Comparison of ENCODE assay signal across 10 mouse cellular contexts in the genomic region with DNA sequence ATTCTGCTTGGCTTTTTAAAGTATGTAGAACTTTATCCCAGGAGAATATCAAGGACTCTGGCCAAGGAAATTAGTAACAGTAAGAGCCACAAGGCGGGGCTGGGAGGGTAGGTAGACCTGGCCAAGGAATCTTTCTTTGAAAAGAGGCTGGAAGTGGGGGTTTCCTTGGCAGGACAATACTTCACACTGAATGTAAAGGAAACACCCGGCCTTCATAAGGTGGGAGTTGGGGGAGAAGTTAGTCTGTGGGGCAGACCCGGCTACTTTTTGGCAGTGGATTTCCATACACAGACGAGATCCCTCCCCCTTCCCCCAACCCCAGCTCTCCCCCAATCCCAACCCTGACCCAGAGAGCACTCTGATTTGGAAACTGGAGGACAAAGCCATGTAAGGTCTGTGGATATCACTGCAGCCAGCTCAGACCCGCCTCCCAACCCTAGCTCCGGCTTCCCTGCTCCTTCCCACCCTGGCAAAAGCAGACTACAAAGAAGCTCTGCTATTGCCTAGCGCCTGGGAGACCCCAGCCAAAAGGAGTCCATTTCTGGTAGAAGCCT. TPM values are rescaled to one million over a fixed set of nuclear protein-coding genes. Genes with fewer than 3 reads are reported as not detected.
DNase-seq lines count a peak whose midpoint lies in the region; ATAC-seq and TF ChIP-seq lines count a peak whose summit lies in the region.
"Had no signal": no experiment of that assay in that cellular context is flagged by ENCODE, and none has a peak within 500 bp of the region (broad histone marks: within the 10 kb centered on the region; RNA-seq: fewer than 3 reads in every experiment).

A gene (plus strand): TSS at position 235 of the 554 bp plus-strand sequence.

- no peak for TF ChIP-seq POLR2A in lung, adult 2 months (IDR thresholded peaks at IDR 0.05; ENCODE audit: borderline replicate concordance, extremely low read depth, low read depth, low read length)
- TF ChIP-seq POLR2A in small intestine, adult 2 months (IDR thresholded peaks at IDR 0.05; ENCODE audit: low read depth, low read length): no peak; the same call in 1 of the 2 replicates

- H3K9ac ChIP-seq in heart, embryonic 13.5 days: no peak within 1 kb of the TSS
- no peak within 1 kb of the TSS for H3K9ac ChIP-seq in forebrain, embryonic 13.5 days

- H3K9me3 ChIP-seq in heart, embryonic 13.5 days: no peaks in the 10 kb centered on the region
- no peaks in the 10 kb centered on the region for H3K9me3 ChIP-seq in forebrain, embryonic 13.5 days (replicated peaks)

- no peaks in the 10 kb centered on the region for H3K4me1 ChIP-seq in lung, adult 2 months (ENCODE audit: control insufficient read depth, insufficient read depth, low read length)
- H3K4me1 ChIP-seq in heart, embryonic 13.5 days: peaks cover 29% of the 10 kb centered on the region
- no peaks in the 10 kb centered on the region for H3K4me1 ChIP-seq in small intestine, adult 2 months (ENCODE audit: control insufficient read depth, insufficient read depth, insufficient read length, low read length)
- no peaks in the 10 kb centered on the region for H3K4me1 ChIP-seq in forebrain, embryonic 13.5 days

- TF ChIP-seq CTCF in lung, adult 2 months (IDR thresholded peaks at IDR 0.05; ENCODE audit: insufficient read depth, low read length): no peak
- no peak for TF ChIP-seq CTCF in small intestine, adult 2 months (IDR thresholded peaks at IDR 0.05; ENCODE audit: extremely low read depth, insufficient read length, insufficient replicate concordance, low read depth, low read length)

- H3K4me3 ChIP-seq in lung, adult 2 months (replicated peaks; ENCODE audit: extremely low read depth, low read depth, low read length): no peak within 1 kb of the TSS
- no peak within 1 kb of the TSS for H3K4me3 ChIP-seq in heart, embryonic 13.5 days
- H3K4me3 ChIP-seq in small intestine, adult 2 months (ENCODE audit: low read depth, low read length): peak within 1 kb of the TSS; percentile 51
- H3K4me3 ChIP-seq in forebrain, embryonic 13.5 days: no peak within 1 kb of the TSS

- H3K36me3 ChIP-seq in heart, embryonic 13.5 days: peaks cover 9% of the 10 kb centered on the region
- peaks cover 3% of the 10 kb centered on the region; the same call in 1 of the 2 replicates for H3K36me3 ChIP-seq in small intestine, adult 2 months (ENCODE audit: control insufficient read depth, insufficient read depth, low read length)
- peaks cover 12% of the 10 kb centered on the region for H3K36me3 ChIP-seq in forebrain, embryonic 13.5 days (ENCODE audit: poor library complexity, severe bottlenecking)

- no peak for ATAC-seq in heart, embryonic 13.5 days (ENCODE audit: extremely low read depth, insufficient number of reproducible peaks, low FRiP score, low TSS enrichment)
- no peak for ATAC-seq in forebrain, embryonic 13.5 days
- ATAC-seq: midbrain, embryonic 16.5 days had no signal

- no peaks in the 10 kb centered on the region for H3K27me3 ChIP-seq in heart, embryonic 13.5 days (replicated peaks)
- H3K27me3 ChIP-seq in small intestine, adult 2 months (ENCODE audit: control insufficient read depth, insufficient read depth, low read length): no peaks in the 10 kb centered on the region
- H3K27me3 ChIP-seq in forebrain, embryonic 13.5 days: no peaks in the 10 kb centered on the region

- peak within 1 kb of the TSS; percentile 11; the same call in 1 of the 2 replicates for H3K4me2 ChIP-seq in heart, embryonic 13.5 days
- no peak within 1 kb of the TSS for H3K4me2 ChIP-seq in forebrain, embryonic 13.5 days

- no peak for DNase-seq in lung, adult 2 months
- no peak for DNase-seq in lung, postnatal 25 days (ENCODE audit: low spot score)
- DNase-seq in adrenal gland, postnatal 4 days (ENCODE audit: low spot score in 2 of 2): no peak
- no peak for DNase-seq in T-cell, adult 2 months (ENCODE audit: low spot score)
- no peak for DNase-seq in yolk sac, embryonic 10.5 days (ENCODE audit: low spot score)
- DNase-seq: right cerebral cortex, postnatal 25 days had no signal

- WGBS in lung, adult 2 months: 54% methylated on average over 7 of the region's 7 CpGs
- 50% methylated on average over 7 of the region's 7 CpGs for WGBS in heart, embryonic 13.5 days
- WGBS in small intestine, adult 2 months: 63% methylated on average over 7 of the region's 7 CpGs
- 81% methylated on average over 7 of the region's 7 CpGs for WGBS in forebrain, embryonic 13.5 days

- H3K27ac ChIP-seq in heart, embryonic 13.5 days (replicated peaks): 0 out of 2 replicates have a peak within 1 kb of the TSS, but pooled peaks have one; percentile 8
- H3K27ac ChIP-seq in small intestine, adult 2 months (ENCODE audit: insufficient read depth, low read depth, low read length): peak within 1 kb of the TSS; percentile 60
- H3K27ac ChIP-seq in forebrain, embryonic 13.5 days: no peak within 1 kb of the TSS

RNA-seq across cellular contexts. Expression of the gene that starts here (rescaled TPM):
- polyA plus RNA-seq in lung, adult 2 months (2012; rRNA removed): 11.5 and 15.3 TPM in 2 replicates
- 10 to 100 TPM; 28.8 to 33.7 TPM for total RNA-seq in adrenal gland, postnatal 4 days (2021)
- 0.28 and 0.32 TPM in 2 replicates for polyA plus RNA-seq in heart, embryonic 13.5 days (2015; fragmentation: Nextera tagmentation; extraction: Ambion mirVana)
- polyA plus RNA-seq in small intestine, adult 2 months (2012; rRNA removed): 6.6 and 8.9 TPM in 2 replicates
- not detected in 2 replicates for polyA plus RNA-seq in forebrain, embryonic 13.5 days (2015; fragmentation: Nextera tagmentation; extraction: Ambion mirVana)
